Mouse (Mus musculus) lung, embryonic 15.5 days (tissue): ENCODE results near the gene N4bp3. TPM values are rescaled to one million over a fixed set of nuclear protein-coding genes. Genes with fewer than 3 reads are reported as not detected.
"Not testable (repeated sequence)": the region's sequence is repeated elsewhere in the genome, so short reads cannot be mapped to it uniquely, and the experiment has no call there.

ENCODE experiments used
- ATAC-seq: fragments of 200-750 bp; cut with Nextera tagmentation; 2 replicates; pipeline ENCODE4 v1.8.0; 2017; ENCODE audit warnings: moderate number of reproducible peaks, borderline replicate concordance; ENCODE audit not compliant: low FRiP score, low TSS enrichment; ENCODE audit errors: extremely low read depth
- H3K27ac ChIP-seq: fragments of 300-500 bp; sonication (generic); 2 replicates; pipeline ENCODE4 v1.5.1; 2015; ENCODE audit warnings: moderate library complexity, mild to moderate bottlenecking, inconsistent platforms
- H3K27me3 ChIP-seq: fragments of 300-500 bp; sonication (generic); 2 replicates; pipeline ENCODE4 v1.6.1; 2015; ENCODE audit warnings: inconsistent platforms
- H3K36me3 ChIP-seq: fragments of 300-500 bp; sonication (generic); 2 replicates; pipeline ENCODE4 v1.6.1; 2015; ENCODE audit warnings: inconsistent platforms
- H3K4me1 ChIP-seq: fragments of 300-500 bp; sonication (generic); 2 replicates; pipeline ENCODE4 v1.6.1; 2015; ENCODE audit warnings: inconsistent platforms
- H3K4me2 ChIP-seq: fragments of 300-500 bp; sonication (generic); 2 replicates; pipeline ENCODE4 v1.6.1; 2015; ENCODE audit warnings: inconsistent platforms, mild to moderate bottlenecking, moderate library complexity
- H3K4me3 ChIP-seq: fragments of 300-500 bp; sonication (generic); 2 replicates; pipeline ENCODE4 v1.5.1; 2015; ENCODE audit warnings: mild to moderate bottlenecking, inconsistent platforms
- H3K9ac ChIP-seq: fragments of 300-500 bp; sonication (generic); 2 replicates; pipeline ENCODE4 v1.6.1; 2015; ENCODE audit warnings: inconsistent platforms
- H3K9me3 ChIP-seq: fragments of 300-500 bp; sonication (generic); 2 replicates; pipeline ENCODE4 v1.6.1; 2016; ENCODE audit warnings: inconsistent platforms
- WGBS: fragments of 180-500 bp; shearing (Covaris S2); methylation state at CpG from one replicate; pipeline ENCODE4 v1.1.7; 2015; 5-methylcytosine and 5-hydroxymethylcytosine counted together
- polyA plus RNA-seq: library from polyadenylated mRNA; unstranded; fragments of >200 nt; fragmentation: Nextera tagmentation; extraction: Ambion mirVana; gene quantifications from 2 replicates; pipeline ENCODE4 v1.2.1, GENCODE M21; 2015

Gene N4bp3
- polyA plus RNA-seq, 1 experiment from 2014 or later: 46.6 TPM

DNA sequence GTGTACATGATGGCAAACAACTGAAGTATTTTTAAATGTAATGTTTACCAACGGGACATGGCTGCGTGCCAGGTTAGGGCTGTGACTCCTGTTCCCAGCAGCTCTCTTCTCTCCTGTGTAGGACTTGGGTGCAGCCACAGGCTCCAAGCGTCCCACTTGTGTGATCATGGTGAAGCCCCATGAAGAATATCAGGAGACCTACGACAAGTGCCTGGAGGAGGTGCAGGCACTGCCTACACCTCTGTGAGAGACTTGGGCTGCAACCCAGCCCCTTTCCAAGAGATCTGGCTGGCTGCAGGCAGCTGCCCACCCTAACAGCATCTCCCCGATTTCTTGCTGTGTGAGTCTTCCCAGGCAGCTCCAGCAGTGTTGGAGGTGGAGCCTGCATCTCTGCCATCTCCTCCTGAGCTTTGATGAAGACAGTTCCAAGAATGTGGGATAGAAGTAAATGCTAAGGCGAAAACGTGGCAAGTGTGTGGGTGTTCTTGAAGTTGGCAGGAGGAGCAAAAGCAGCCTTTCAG is 27.6 kb downstream of the N4bp3 start:
- H3K4me2 ChIP-seq: no peak overlapping the region
- H3K27me3 ChIP-seq: no peaks in the 10 kb centered on the region
- peaks cover 16% of the 10 kb centered on the region for H3K4me1 ChIP-seq
- no peak overlapping the region for H3K4me3 ChIP-seq
- 80% methylated on average over 7 of the region's 7 CpGs for WGBS
- no peak for ATAC-seq
- H3K27ac ChIP-seq: no peak overlapping the region
- H3K9ac ChIP-seq: no peak overlapping the region
- no peaks in the 10 kb centered on the region for H3K9me3 ChIP-seq
- peaks cover 59% of the 10 kb centered on the region for H3K36me3 ChIP-seq

DNA sequence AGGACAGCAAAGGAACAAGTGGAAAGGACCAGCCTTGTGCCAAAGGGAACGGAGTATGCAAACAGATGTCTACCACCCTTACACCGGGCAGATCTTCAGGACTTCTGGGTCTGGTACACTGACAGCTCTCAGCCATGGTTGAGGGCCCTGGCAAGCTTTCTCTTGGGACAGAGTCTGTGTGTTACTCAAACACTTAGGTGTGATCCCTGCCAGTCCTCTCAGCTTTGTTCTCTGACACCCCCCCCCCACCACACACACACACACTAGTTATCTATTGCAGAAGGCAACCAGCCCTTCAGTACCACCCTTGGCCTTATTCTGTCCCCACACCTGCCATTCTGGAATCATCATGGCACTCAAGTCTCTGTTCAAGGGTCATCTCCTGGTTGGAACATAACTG is 28.9 kb downstream of the N4bp3 start:
- 94% methylated on average over 2 of the region's 2 CpGs for WGBS
- no peak overlapping the region for H3K4me3 ChIP-seq
- no peak overlapping the region for H3K27ac ChIP-seq
- peaks cover 46% of the 10 kb centered on the region for H3K36me3 ChIP-seq
- no peaks in the 10 kb centered on the region for H3K9me3 ChIP-seq
- ATAC-seq: no peak
- no peak overlapping the region for H3K4me2 ChIP-seq
- H3K4me1 ChIP-seq: peaks cover 19% of the 10 kb centered on the region
- H3K27me3 ChIP-seq: no peaks in the 10 kb centered on the region
- no peak overlapping the region for H3K9ac ChIP-seq

DNA sequence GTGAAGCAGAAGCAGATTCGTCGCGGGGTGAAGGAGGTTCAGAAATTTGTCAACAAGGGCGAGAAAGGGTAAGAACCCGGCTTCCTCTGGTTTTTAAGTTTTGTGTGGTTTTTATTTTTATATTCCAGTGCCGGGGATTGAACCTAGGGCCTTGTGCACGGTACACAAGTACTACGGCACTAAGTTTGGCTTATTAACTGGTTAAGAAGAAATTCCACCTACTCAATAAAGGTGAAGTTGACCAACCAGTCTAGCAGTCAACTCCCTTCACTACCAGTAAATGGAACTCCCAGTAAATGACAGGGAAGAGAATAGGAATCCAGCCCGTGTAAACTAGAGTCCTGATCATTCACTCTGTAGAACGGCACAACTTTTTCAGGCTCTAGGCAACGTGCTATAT is 30.6 kb downstream of the N4bp3 start:
- WGBS: 1% methylated on average over 11 of the region's 11 CpGs
- H3K4me3 ChIP-seq: peak overlapping the region; percentile 64

DNA sequence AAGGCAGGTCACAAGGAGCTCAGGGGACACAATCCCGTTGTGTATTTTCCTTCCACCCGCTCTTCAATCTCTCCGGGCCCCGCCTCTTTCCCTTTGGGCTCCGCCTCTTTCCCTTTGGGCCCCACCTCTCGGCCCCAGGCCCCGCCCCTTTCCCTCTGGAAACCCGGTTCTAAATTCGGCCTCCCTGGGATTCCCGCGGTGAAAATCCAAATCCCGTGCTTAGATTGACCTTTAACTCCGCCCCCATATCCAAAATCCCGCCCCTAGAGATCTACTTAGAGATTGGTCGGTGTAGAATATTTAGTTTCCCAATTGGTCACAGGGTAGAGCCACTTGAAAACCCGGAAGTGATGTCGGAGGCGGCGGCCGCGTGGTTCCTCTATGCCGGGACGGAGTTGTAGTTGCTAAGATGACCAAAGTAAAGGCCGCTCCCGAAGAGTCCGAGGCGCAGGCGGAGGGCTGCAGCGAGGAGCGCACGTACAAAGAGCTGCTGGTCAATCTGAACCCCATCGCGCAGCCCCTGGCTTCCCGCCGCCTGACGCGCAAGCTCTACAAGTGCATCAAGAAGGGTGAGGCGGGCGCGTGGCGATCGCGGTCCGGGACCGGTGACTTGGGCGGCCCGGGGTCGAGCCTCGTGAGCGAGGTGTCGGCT is 31.1 kb downstream of the N4bp3 start, which contains the start of gene Nhp2:
Nhp2 (plus strand) TSS at position 327 of the 652 bp plus-strand sequence.
- WGBS: under 1% methylated on average over 51 of the region's 51 CpGs
- ATAC-seq: peak; percentile 93
- Histone ChIP-seq H3K4me2 (peak within 1 kb of the TSS; percentile 70), H3K36me3 (peaks cover 27% of the 10 kb centered on the region), H3K4me3 (peak within 1 kb of the TSS; percentile 64), H3K27me3 (no peaks in the 10 kb centered on the region), H3K4me1 (peaks cover 34% of the 10 kb centered on the region), H3K27ac (peak within 1 kb of the TSS; percentile 46; the same call in 1 of the 2 replicates), H3K9me3 (no peaks in the 10 kb centered on the region), H3K9ac (peak within 1 kb of the TSS; percentile 54)

More for the DNA sequence above, 30.6 kb downstream of the N4bp3 start:
- no peak for ATAC-seq
- peaks cover 33% of the 10 kb centered on the region for H3K36me3 ChIP-seq
- H3K4me1 ChIP-seq: peaks cover 29% of the 10 kb centered on the region
- peak overlapping the region; percentile 70 for H3K4me2 ChIP-seq
- no peaks in the 10 kb centered on the region for H3K9me3 ChIP-seq
- H3K27me3 ChIP-seq: no peaks in the 10 kb centered on the region
- peak overlapping the region; percentile 54 for H3K9ac ChIP-seq
- no peak overlapping the region for H3K27ac ChIP-seq

DNA sequence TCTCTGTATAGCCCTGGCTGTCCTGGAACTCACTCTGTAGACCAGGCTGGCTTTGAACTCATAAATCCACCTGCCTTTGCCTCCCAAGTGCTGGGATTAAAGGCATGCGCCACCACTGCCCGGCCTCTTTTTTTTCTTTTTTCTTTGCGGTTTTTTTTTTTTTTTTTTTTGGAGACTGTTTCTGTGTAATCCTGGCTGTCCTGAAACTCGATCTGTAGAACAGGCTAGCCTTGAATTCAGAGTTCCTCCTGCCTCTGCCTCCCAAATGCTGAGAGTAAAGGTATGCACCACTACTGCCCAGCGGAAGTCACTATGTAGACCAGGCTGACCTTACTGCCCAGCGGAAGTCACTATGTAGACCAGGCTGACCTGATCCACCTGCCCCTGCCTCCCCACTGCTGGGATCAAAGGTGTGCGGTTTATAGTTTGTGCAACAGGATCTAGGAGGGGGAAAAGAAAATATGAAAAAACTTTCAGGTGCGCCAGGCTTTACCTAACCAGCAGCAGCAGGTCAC is 31.7 kb downstream of the N4bp3 start:
- Histone ChIP-seq H3K4me1 (peaks cover 38% of the 10 kb centered on the region), H3K27ac (peak overlapping the region; percentile 46; the same call in 1 of the 2 replicates), H3K4me3 (peak overlapping the region; percentile 64), H3K36me3 (peaks cover 21% of the 10 kb centered on the region), H3K9me3 (no peaks in the 10 kb centered on the region), H3K9ac (no peak overlapping the region), H3K27me3 (no peaks in the 10 kb centered on the region), H3K4me2 (peak overlapping the region; percentile 70)
- ATAC-seq: peak; percentile 23; the same call in 1 of the 2 replicates
- WGBS: 46% methylated on average over 8 of the region's 8 CpGs

DNA sequence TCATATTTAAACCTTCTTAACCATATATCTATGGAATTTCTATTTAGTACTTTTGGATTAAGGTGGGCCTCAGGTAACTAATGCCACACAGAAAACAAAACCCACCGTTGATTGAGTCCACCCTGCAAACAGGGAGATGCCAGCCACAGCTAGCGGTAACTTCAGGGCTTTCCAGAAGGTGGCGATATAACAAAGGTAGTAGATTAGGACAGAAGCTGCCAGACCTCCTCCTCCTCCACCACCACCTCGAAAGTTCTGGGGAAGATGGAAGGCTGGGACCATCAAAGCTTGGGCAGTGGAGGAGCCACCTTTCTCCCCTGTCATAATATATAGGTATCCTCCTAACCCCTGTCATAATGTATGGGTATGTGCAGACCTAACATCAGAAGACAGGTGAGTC is 32.9 kb downstream of the N4bp3 start:
- H3K4me1 ChIP-seq: peaks cover 38% of the 10 kb centered on the region
- no peak for ATAC-seq
- no peak overlapping the region for H3K4me3 ChIP-seq
- H3K9me3 ChIP-seq: no peaks in the 10 kb centered on the region
- H3K4me2 ChIP-seq: no peak overlapping the region
- H3K9ac ChIP-seq: no peak overlapping the region
- no peak overlapping the region for H3K27ac ChIP-seq
- H3K27me3 ChIP-seq: no peaks in the 10 kb centered on the region
- WGBS: 3% methylated on average over 4 of the region's 4 CpGs
- H3K36me3 ChIP-seq: peaks cover 9% of the 10 kb centered on the region

DNA sequence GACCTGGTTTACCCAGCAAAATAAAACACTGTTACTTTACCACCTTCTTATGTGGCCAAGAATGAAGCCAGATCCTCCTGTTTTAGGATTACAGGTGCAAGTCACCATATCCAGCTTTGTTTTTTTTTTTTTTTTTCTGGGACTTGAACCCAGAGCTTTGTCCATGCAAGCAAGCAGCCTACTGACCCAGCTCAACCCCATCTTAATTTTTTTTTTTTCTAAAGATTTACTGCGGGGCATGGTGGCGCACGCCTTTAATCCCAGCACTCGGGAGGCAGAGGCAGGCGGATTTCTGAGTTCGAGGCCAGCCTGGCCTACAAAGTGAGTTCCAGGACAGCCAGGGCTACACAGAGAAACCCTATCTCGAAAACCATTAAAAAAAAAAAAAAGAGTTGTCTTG is 34.5 kb downstream of the N4bp3 start:
- Histone ChIP-seq H3K4me2 (peak overlapping the region; percentile 81), H3K4me1 (peaks cover 35% of the 10 kb centered on the region), H3K4me3 (peak overlapping the region; percentile 41), H3K27ac (peak overlapping the region; percentile 98), H3K9ac (peak overlapping the region; percentile 59; the same call in 1 of the 2 replicates)
- H3K9me3 ChIP-seq, H3K36me3 ChIP-seq, ATAC-seq, H3K27me3 ChIP-seq: not testable (repeated sequence)
- 86% methylated on average over 7 of the region's 7 CpGs for WGBS

DNA sequence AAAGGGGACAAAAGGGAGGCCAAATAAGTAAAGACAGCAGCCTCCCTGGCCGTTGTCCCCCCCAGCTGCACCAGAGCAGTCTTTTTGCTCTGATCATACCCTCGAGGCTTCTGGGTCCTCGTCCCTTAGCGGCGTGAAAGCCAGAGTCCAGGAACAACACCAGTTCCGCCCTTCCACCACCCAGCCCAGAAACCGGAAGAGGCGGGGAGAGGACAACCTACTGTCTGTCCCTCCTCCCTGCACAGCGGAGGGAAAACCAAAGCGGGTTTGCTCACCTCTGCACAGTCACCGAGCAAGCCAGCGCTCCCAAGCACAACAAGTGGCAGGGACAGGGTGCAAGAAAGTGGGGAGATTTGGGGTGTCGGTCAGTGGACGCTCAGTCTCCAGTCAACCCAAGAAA is 35.0 kb downstream of the N4bp3 start:
- Histone ChIP-seq H3K4me2 (peak overlapping the region; percentile 81), H3K27me3 (no peaks in the 10 kb centered on the region), H3K27ac (peak overlapping the region; percentile 98), H3K4me1 (peaks cover 30% of the 10 kb centered on the region), H3K4me3 (peak overlapping the region; percentile 41), H3K9me3 (no peaks in the 10 kb centered on the region), H3K36me3 (no peaks in the 10 kb centered on the region), H3K9ac (peak overlapping the region; percentile 59)
- 3% methylated on average over 14 of the region's 14 CpGs for WGBS
- peak; percentile 73 for ATAC-seq

DNA sequence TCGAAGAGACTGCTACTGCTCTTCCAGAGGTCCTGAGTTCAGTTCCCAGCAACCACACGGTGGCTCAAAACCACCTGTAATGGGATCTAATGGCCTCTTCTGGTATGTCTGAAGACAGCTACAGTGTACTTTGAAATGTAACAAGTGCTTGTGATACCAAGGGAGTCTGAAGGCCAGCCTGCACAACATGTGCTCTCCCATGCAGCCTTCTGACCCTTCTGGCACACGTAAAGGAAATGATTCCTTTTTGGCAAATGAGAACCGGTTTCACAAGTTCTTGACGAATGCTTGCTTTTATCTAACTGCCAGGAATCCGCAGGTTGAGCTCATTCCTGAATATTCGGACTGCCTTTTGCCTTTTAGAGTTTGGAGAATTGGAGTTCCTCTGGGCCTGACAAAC is 35.5 kb downstream of the N4bp3 start:
- no peak for ATAC-seq
- Histone ChIP-seq H3K27ac (peak overlapping the region; percentile 98), H3K27me3 (no peaks in the 10 kb centered on the region), H3K36me3 (no peaks in the 10 kb centered on the region), H3K9me3 (no peaks in the 10 kb centered on the region), H3K4me2 (peak overlapping the region; percentile 81), H3K4me3 (peak overlapping the region; percentile 41), H3K4me1 (peaks cover 25% of the 10 kb centered on the region), H3K9ac (peak overlapping the region; percentile 59)
- 18% methylated on average over 7 of the region's 7 CpGs for WGBS

DNA sequence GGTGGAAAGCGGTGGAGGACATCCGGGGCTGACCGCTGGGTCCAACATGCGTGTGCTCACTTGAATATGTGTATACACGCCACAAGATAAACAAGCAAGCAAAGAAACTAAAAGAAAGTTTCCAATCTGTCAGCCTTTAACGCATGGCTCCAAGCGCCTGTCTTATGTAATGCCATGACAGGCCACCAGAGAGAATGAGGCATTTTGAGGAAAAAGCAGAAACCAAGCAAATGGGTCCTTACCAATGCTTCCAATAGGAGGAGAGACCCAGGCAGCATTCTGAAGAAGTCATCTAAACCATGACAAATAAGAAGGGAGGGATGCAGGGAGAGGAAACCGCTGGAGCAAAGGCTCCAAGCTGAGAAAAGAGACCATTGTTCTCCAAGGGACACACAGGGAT is 36.4 kb downstream of the N4bp3 start:
- Histone ChIP-seq H3K9ac (no peak overlapping the region), H3K4me3 (no peak overlapping the region), H3K4me1 (peaks cover 24% of the 10 kb centered on the region), H3K36me3 (no peaks in the 10 kb centered on the region), H3K27me3 (no peaks in the 10 kb centered on the region), H3K27ac (peak overlapping the region; percentile 98), H3K4me2 (no peak overlapping the region), H3K9me3 (no peaks in the 10 kb centered on the region)
- ATAC-seq: no peak
- 67% methylated on average over 8 of the region's 8 CpGs for WGBS

DNA sequence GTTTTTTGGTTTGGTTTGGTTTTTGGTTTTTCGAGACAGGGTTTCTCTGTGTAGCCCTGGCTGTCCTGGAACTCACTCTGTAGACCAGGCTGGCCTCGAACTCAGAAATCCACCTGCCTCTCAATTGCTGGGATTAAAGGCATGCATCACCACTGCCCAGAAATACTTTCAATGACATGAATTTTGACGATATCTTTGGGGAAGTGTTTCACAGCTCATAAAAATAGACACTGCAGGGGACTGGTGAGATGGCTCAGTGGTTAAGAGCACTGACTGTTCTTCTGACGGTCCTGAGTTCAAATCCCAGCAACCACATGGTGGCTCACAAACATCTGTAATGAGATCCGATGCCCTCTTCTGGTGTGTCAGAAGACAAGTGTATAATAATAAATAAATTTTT is 40.7 kb downstream of the N4bp3 start:
- H3K27ac ChIP-seq, H3K36me3 ChIP-seq, H3K9ac ChIP-seq, ATAC-seq, H3K4me3 ChIP-seq, H3K4me2 ChIP-seq, H3K9me3 ChIP-seq, H3K27me3 ChIP-seq: not testable (repeated sequence)
- 78% methylated on average over 5 of the region's 5 CpGs for WGBS
- H3K4me1 ChIP-seq: peaks cover 17% of the 10 kb centered on the region

DNA sequence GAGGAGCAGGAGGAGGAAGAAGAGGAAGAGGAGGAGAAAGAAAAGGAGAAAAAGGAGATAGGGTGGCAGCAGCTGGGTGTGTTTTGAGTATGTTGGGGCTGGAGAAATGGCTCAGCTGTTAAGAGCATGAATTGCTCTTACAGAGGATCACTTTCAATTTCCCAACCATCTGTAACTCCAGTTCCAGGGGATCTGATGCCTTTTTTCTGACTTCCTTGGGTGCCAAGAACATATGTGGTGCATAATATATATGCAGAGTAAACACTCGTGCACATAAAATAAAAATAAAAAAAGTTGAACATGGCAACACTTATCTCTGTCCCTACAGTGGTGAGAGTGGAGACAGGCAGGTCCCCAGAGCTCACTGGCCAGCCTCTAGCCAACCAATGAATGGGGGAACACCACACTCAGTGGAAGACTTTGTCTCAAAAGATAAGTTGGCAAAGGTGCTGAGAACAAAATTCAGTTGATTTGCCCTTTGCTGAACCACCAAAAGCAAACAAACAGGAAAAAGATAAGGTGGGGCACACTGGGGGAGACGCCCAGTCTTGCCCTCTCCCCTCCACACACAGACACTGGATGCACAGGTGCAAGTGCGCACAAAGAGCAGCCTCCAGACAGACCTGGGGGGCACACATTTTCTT is 41.3 kb downstream of the N4bp3 start:
- no peak for ATAC-seq
- Histone ChIP-seq H3K4me2 (no peak overlapping the region), H3K27me3 (no peaks in the 10 kb centered on the region), H3K36me3 (peaks cover 12% of the 10 kb centered on the region), H3K9me3 (no peaks in the 10 kb centered on the region), H3K27ac (no peak overlapping the region), H3K9ac (no peak overlapping the region), H3K4me3 (no peak overlapping the region), H3K4me1 (peaks cover 17% of the 10 kb centered on the region)
- WGBS: 68% methylated on average over 3 of the region's 3 CpGs
